Mouse (Mus musculus) spleen, adult 18-20 months (tissue): ENCODE measurements around the gene Cd1d1.
"Not testable (repeated sequence)": the region's sequence is repeated elsewhere in the genome, so short reads cannot be mapped to it uniquely, and the experiment has no call there.

ENCODE experiments used
- DNase-seq, 2 experiments: peaks; one replicate each; pipeline ENCODE4 v3.0.0; 2022; ENCODE audit warnings: mixed read lengths in 2 of 2

Gene Cd1d1

GRCm38 (mm10) chr3:86999415-86999740 is at the start of gene Cd1d1:
Cd1d1 (minus strand) TSS chr3:86999441.
- DNase-seq = no peak

- DNase-seq = no peak
These were observed 48.6 kb upstream of the Cd1d1 start for GRCm38 (mm10) chr3:87047801-87048200.

- DNase-seq = no peak
These were observed 42.5 kb upstream of the Cd1d1 start for GRCm38 (mm10) chr3:87041733-87042132.

DNA sequence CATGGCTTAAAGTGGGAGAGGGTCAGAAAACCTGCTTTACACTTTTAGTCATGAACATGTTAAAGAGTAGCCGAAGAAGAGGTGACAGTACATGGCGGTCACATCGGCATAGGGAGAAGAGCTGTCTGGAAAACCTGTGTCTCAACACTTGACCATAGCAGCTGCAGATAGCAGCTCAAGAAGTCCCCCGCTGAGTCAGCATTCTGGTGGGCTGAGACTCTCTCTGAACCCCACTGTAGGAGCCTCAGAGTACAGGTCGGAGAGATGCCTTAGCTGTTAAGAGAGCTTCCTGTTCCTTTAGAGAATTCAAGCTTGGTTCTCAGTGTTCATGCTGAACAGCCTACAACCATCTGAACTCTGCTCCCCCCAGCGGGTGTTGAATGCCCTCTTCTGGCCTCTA is 39.3 kb upstream of the Cd1d1 start:
- no peak for DNase-seq

GRCm38 (mm10) chr3:87034061-87034460 is 34.8 kb upstream of the Cd1d1 start:
- no peak for DNase-seq

GRCm38 (mm10) chr3:87033357-87033756 is 34.1 kb upstream of the Cd1d1 start:
- DNase-seq = peak; percentile 55 to 79

DNA sequence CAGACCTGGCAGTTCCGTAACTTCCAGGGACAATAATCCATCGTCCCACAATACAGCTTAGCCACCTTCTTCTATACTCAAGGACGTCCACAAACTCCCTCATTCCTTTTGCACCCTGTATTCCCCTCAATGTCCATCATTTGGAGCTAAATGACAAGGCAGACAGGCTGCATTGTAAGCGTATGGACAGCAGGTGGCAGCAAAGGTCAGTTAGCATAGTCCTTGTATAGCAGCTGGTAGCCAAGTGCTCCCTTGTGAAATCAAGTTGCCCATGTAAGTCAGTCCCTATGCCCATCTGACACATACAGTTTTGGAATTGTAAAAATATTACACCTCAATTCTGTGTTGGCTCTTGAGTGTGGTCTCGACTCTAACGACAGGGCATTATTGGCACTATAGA is 31.6 kb upstream of the Cd1d1 start:
- DNase-seq = peak in 1 of 2 experiments; percentile 61

DNA sequence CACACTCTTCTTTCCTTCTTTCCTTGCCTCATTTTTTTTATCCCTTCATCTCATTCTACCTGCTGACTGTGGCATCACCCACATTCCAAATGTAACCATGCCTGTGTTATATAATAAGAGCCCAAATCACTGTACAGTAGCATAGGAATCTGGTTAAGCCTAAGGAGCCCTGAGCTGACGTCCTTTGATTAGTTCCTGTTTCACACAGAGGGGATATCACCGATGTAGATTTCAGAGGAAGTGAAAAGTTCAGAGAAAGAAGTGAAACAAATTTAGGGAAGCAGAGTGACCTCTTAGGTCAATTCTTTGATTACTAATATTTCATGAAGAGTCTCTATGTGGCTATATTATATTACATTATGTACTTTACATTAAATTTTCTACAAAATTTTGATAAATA is 18.5 kb upstream of the Cd1d1 start:
- DNase-seq = no peak

GRCm38 (mm10) chr3:87017001-87017400 is 17.8 kb upstream of the Cd1d1 start:
- DNase-seq = peak; percentile 33 to 51

DNA sequence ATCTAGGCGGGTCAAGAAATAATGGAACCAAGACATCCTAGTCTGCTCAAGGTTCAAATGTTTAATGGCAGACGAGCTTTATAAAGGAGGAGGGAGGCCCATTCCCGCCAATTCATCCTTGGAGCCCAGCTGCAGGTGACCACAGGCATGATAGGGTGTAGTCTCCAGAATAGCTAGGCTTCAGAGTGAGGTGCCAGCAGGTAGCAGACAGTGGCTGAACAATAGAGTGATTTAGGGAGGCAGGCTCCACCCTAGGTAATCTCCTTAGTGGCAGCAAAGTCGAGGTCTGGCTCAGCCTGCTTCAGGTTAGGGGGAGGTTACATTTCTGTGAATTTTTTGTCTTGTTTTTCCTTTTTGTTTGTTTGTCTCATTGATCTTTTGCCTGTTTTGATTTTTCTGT is 16.7 kb upstream of the Cd1d1 start:
- DNase-seq = no peak

GRCm38 (mm10) chr3:87012406-87012805 is 13.2 kb upstream of the Cd1d1 start:
- DNase-seq = not testable (repeated sequence)

DNA sequence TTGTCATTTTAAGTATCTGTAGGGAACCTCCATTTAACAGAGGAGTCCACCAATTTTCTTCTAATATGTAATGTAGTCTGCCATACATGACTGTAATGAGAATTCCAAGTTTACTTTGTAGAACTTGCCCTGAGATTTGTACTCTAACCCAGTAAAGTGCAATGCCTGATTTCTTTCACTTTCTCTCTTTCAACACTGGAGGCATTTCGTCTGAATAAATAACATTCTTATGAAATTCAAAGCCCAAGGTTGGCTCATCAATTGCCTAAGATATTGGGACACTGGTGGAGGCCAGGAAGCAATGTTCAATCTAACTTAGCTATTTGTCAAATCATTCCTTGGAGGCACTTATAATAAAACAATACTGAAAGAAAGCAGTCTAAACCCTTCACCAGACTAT is 9.0 kb upstream of the Cd1d1 start:
- not testable (repeated sequence) for DNase-seq

- DNase-seq = no peak
These were observed 1.4 kb upstream of the Cd1d1 start for GRCm38 (mm10) chr3:87000676-87001075.

DNA sequence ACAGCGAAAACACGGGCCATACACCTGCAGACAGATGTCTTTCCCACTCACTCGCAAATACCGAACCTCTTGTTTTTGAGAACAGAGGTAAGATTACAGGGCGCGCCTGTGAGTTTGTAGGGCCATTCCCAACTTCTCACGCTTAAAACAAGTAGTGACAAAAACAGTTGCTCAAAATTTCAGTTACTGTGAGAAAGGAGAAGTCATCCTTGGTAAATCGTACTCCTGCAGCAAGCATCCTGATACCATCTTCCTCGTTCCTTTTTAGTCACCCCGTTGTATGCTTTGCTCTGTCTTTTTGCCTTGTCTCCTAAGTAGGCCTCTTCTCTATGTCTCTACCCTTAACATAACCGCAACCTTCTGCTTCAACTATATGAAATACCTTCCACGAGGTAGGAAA is 810 bp upstream of the Cd1d1 start:
- DNase-seq = no peak

GRCm38 (mm10) chr3:86998433-86999414 is 517 bp downstream of the Cd1d1 start:
- peak; percentile 69 to 77 for DNase-seq

DNA sequence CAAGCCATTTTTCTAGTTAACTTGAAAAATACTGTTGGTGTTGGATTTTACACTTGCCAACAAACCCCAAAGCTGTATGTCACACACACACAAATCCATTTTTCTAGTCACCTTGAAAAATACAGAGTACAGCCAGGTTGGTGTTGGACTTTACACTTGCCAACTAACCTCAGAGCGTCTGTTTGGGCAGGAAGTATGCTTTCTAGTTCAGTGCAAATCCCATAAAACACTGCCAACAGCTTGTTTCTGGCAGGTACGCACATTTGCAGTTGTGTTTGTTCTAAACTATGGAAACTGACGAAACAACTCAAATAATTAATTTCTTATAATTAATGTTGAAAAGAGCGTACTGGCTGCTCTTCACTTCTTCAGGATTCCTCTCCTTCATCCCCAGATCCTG is 3.1 kb downstream of the Cd1d1 start:
- DNase-seq = no peak

GRCm38 (mm10) chr3:86995381-86995780 is 3.9 kb downstream of the Cd1d1 start:
- no peak for DNase-seq

GRCm38 (mm10) chr3:86986969-86987368 is 12.3 kb downstream of the Cd1d1 start:
- not testable (repeated sequence) for DNase-seq

- peak in 1 of 2 experiments; percentile 11 for DNase-seq
These were observed 12.8 kb downstream of the Cd1d1 start for GRCm38 (mm10) chr3:86986490-86986889.

DNA sequence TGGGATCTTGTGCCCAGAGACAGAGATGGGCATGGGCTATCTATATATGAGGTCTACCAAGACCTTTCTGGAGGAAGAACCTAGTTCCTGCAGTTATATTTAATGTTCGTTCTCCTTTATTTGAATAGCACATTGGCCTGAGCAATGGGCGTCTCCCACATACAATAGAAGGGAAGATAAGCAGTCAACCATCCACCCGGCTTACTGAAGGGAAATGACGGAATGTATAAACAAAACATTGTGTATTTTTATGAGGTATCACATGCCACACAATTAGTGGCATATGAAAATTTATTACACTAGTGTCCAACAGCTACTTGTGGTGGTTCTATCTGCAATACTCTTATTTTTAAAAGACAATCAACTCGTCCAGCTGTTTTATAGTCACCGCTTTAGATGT is 15.9 kb downstream of the Cd1d1 start:
- no peak for DNase-seq

DNA sequence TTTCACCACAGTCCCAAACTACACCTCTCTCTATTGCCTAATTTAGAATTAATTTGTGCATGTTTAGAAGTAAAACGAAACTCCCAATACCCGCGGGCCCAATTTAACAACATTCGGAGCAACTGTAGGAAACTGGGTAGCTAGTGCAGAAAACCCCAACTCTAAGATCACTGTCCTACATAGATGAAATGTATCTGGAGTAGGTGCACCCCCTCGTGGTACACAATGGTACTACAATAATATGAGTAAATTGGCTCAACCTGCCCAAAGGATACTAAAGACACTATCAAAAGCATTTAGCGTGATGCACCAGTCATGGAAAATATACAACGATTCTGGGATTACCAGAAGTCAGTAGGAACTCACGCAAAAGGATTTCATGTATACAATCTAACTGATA is 22.7 kb downstream of the Cd1d1 start:
- peak in 1 of 2 experiments; percentile 58 for DNase-seq

- DNase-seq = no peak
These were observed 24.1 kb downstream of the Cd1d1 start for GRCm38 (mm10) chr3:86975150-86975549.

DNA sequence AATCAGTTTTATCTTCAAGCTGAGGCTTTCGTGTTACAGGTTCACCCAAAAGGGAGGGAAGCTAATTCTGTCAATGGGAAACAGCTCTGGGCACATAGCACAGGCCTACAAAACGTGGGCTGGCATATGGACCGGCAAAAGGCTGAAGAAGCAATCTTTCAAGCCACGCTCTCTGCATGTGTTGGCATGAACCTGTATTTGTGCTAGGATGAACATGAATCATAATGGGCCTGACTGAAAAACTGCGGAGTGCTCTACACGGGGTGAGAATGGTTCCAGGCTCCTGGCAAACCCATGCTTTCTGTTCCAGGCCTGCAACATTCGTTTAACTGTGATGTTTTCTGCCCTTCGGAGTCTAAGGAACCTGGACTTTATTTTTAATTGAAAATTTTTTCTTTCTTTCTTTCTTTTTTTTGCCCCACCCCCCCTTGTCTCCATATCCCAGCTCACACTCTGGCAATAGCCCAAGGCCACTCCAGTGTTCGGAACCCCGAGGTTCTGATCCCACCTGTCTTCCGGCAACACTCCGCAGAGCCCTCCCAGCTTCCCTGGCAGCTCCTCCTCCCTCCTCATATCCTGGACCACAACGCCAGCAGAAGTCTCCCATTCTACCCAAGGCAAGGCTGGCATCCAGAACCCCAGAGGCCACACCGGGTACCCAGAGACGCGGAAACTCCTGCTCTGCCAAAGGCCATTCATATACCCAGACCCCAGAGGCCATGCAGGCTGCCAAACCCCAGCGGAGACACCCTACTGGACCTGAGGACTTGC is 36.4 kb downstream of the Cd1d1 start:
- DNase-seq = no peak

- DNase-seq = no peak
These were observed 37.9 kb downstream of the Cd1d1 start for GRCm38 (mm10) chr3:86961395-86961669.
